Mouse (Mus musculus) c-Kit-positive CD71-positive TER-119-positive erythroid progenitor cells, embryonic 14.5 days (primary cell): ENCODE data around the gene Nfasc.

ENCODE experiments used
- DNase-seq: peaks from one replicate; pipeline ENCODE4 v3.0.0-alpha.2; 2013; ENCODE audit warnings: low spot score

Nfasc gene

DNA sequence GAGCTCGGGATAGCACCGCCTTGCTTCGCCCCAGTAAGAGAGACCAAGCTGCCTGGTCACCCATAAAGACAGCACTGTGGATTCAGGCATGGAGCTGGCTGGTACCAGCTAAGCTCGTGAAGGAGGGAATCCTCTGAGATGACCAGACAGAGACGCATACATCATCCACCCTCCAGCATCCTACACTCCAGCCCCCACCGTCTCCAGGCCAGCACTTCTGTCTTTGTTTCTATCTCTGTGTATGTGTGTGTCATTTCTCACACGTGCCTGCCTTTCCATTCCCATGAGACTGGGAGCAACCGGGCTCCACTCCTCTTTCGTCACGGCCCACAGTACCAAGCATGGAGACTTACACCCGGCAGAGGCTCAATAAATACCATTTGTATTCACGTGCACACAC is 9.3 kb downstream of the Nfasc start:
- no peak for DNase-seq

- no peak for DNase-seq
Measured at GRCm38 (mm10) chr1:132727548-132727947, 14.0 kb downstream of the Nfasc start.

- DNase-seq: no peak
Measured at GRCm38 (mm10) chr1:132722362-132722761, 19.2 kb downstream of the Nfasc start.

DNA sequence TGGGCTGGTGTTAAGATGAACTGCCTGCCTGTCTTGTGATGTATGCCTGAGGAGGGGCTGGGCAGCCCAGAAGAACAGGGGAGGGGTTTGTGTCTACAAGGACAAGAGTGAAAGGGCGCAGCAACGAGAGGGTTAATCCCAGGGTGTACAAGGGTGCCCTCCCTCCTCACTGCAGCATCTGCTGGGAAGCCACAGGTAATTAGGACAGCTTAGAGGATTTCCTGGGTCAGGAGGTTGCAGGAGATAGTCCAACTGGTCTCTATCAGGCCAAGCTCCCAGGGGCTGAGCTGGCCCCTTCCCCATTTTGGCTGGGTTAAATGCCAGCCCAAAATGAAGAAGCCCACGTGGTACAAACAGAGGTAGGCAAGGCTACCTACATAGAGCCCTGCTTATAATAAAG is 20.3 kb downstream of the Nfasc start:
- DNase-seq: no peak

- DNase-seq: no peak
Measured at GRCm38 (mm10) chr1:132718225-132718624, 23.4 kb downstream of the Nfasc start.

DNA sequence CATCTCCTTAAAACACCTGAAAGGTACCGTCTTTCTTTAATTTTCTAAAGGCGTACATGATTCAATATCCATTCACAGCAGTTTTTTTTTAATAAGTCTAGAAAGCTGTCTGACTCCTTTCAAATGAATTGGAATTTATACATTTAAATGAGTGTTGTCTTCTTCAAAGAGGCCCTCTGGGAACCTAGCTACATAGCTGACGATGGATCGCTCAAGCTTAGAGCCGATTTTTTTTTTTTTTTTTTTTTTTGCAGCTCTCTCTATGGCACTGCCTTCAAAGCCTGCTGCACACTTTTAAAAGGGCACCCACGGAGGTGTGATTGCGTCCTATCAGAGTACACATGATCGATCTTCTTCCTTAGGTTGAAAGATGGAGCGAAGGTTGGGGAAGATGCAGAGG is 26.6 kb downstream of the Nfasc start:
- DNase-seq: no peak

- no peak for DNase-seq
Measured at GRCm38 (mm10) chr1:132709419-132709818, 32.2 kb downstream of the Nfasc start.

GRCm38 (mm10) chr1:132707301-132707700 is 34.3 kb downstream of the Nfasc start:
- no peak for DNase-seq

- no peak for DNase-seq
Measured at GRCm38 (mm10) chr1:132703467-132703866, 38.1 kb downstream of the Nfasc start.

DNA sequence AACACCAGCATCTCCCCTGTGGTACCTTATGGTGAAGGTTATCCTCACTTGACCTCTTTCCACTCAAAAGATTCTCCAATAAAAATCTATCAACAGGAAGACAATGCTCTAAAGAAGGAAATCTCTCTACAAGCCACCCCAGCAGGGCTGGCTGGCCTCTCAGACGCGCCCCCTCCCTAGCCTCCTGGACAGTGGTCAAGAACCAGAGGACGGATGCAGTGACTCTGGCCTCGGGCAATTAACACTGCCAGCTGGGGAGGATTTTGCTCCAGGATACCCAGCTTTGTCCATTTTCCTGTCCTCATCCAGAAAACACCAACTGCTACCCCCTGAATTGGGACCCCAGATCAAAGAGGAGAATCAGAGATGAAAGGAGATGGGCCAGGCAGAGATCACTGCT is 44.7 kb downstream of the Nfasc start:
- DNase-seq: no peak

DNA sequence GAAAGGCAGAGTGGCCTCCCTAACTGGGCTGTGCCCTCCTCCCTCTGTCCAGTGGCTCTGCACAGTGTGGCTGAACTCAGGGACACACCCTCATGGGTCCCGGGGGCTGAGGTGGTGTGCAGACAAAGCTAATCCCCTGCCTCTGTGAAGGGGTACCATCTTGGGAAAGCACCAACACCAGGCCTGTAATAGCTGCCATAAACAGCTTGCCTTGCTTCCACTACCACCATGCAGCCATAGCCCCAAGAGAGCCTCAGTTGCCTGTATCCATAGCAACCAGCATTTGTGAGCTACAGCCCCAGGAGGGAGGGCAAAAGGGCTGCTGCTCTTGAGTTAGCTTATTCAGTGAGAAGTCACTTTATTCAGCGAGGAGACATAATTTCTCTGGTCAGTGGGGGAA is 45.4 kb downstream of the Nfasc start:
- DNase-seq: no peak

DNA sequence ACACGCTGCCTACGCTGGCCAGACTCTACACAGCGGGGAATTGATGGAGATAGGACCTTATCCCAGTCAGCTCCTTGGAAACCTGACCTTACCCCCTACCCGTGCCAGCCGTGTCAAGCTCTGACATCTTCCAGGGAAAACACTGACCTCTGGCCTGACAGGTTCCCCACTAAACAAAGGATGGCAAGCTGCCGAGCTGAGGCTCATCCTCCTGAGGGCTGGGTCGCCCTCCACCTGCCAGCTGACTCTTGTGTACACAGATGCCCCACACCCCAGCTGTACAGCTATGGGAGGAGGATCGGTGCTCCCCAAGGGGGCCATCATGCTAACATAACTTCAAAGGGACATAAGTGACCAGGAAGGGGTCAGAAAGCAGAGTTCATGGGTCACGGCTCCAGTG is 47.6 kb downstream of the Nfasc start:
- DNase-seq: no peak

DNA sequence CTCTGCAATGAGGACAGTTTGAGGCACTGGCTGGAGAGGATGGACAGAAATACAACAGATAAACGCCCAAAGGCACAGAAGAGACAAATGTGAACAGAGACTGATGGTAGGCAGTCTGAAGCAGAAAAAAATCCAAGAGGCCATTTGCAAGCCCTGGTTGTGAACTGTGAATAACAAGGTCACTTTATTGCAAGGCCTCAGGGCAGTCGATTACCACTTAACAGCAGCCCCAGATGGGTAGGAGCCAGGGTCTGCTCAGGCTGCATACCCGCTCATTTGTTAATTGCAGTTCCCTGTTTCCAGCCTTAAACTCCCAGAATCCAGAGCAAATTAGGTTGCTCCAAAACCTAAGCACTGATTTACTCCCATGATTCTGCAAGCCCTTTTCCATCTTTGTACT is 52.4 kb downstream of the Nfasc start:
- no peak for DNase-seq

- no peak for DNase-seq
Measured at GRCm38 (mm10) chr1:132678935-132679334, 62.7 kb downstream of the Nfasc start.

- DNase-seq: no peak
Measured at GRCm38 (mm10) chr1:132678076-132678475, 63.5 kb downstream of the Nfasc start.

GRCm38 (mm10) chr1:132672704-132673103 is 68.9 kb downstream of the Nfasc start:
- DNase-seq: no peak

DNA sequence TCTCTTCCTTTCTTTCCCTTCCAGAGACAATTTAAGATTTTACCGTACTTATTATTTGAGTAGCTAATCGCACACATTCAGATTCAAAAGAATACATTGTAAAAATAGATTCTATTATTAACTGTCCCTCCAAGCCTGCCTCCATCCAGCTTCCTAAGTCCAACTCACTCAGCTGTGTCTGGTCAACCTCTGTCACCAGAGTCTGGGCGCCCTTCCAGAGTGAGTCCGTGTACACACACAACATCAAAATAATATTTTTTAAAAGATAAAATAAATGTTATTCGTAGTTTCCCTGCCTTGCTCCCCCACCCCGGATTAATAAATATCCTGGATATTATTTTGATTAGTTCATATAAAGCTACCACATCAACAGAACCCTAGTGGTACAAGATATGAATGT is 72.4 kb downstream of the Nfasc start:
- no peak for DNase-seq

- DNase-seq: no peak
Measured at GRCm38 (mm10) chr1:132660354-132660753, 81.2 kb downstream of the Nfasc start.

- no peak for DNase-seq
Measured at GRCm38 (mm10) chr1:132659604-132660003, 82.0 kb downstream of the Nfasc start.

- no peak for DNase-seq
Measured at GRCm38 (mm10) chr1:132655611-132656010, 86.0 kb downstream of the Nfasc start.

DNA sequence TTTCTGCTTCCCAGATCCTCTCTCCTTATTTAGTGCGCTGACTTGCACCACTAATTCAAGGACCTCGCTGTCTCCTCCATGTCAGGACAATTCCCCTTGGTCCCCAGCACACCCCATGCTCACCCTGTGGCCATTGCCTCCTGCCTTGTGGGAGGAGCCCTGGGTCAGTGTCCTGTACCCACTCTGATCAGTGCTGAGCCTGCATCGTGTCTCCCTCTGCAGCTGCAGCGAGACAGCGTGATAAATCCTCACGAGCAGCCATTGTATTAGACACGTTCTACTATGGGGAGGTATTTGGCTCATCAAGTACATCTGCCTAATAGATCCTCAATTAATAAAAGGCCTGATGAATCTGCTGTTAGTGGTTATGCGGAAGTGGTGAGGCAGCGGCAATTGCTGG is 86.8 kb downstream of the Nfasc start:
- no peak for DNase-seq

GRCm38 (mm10) chr1:132653841-132654457 is 87.6 kb downstream of the Nfasc start:
- no peak for DNase-seq

- no peak for DNase-seq
Measured at GRCm38 (mm10) chr1:132653161-132653560, 88.4 kb downstream of the Nfasc start.

DNA sequence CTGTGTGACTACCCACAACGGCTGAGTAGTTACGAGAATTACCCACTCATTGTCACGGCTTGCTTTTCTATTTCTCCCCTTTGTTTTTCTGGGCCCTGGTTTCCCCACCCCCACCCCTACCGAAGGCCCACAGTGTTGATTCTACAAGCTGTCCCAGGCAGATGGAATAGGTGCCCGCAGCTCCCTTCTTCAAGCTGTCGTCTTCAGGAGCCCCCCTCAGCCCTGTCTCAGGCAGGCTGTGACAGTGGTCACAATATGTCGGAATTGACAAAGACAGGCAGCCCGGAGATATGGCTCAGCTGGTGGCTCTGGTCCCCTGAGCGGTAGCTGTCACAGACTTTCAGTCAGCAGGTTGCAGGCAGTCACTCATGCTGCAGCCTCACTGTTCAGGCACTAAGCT is 90.9 kb downstream of the Nfasc start:
- DNase-seq: no peak

- DNase-seq: no peak
Measured at GRCm38 (mm10) chr1:132647958-132648357, 93.6 kb downstream of the Nfasc start.
